Mouse (Mus musculus): ENCODE results near the gene Cfap97.

DNA sequence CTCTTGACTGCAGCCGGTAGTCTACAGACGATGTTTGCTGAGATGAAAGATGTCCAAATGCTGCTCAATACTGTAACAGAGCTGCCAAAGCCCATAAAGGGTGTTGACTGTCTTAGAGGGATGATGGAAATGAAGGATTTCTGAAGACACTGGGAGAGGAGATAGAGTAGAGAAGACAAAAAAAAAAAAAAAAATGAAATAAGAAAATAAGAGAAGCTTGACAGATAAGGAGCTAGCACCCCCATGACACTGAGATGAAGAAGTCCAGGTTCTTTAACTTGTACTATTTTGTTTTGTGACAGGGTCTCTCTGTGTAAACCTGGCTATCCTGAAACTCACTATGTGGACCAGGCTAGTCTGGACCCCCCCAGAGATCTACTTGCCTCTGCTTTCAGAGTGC is 1.5 kb downstream of the Cfap97 start:
- TF ChIP-seq RCOR1 (conservative IDR thresholded peaks at IDR 0.05; ENCODE audit: low read depth, low read length) (no peak), ZNF384 (IDR thresholded peaks at IDR 0.05; ENCODE audit: low read depth, low read length) (no peak), ELF1 (IDR thresholded peaks at IDR 0.05; ENCODE audit: low read depth, low read length) (no peak), CTCF (conservative IDR thresholded peaks at IDR 0.05 in 1 of 2, IDR thresholded peaks at IDR 0.05 in 1 of 2; ENCODE audit: low read depth in 2 of 2, low read length in 2 of 2) (no peak), JUND (conservative IDR thresholded peaks at IDR 0.05; ENCODE audit: low read depth, low read length) (no peak), TBP (conservative IDR thresholded peaks at IDR 0.05; ENCODE audit: low read depth, low read length) (no peak), ZKSCAN1 (IDR thresholded peaks at IDR 0.05; ENCODE audit: borderline replicate concordance, low read depth, low read length) (no peak)
